Mouse (Mus musculus): ENCODE measurements around the gene Kif22. TPM values are rescaled to one million over a fixed set of nuclear protein-coding genes. Genes with fewer than 3 reads are reported as not detected.

Kif22 gene
- polyA plus RNA-seq, 1 experiment: 19.3 TPM

- no peak for DNase-seq (ENCODE audit: low read depth, low spot score)
- 87% methylated on average over 6 of the region's 6 CpGs for WGBS
These were observed 23.3 kb upstream of the Kif22 start for GRCm38 (mm10) chr7:127065538-127065937.

- no peak for DNase-seq (ENCODE audit: low read depth, low spot score)
- WGBS: 66% methylated on average over 5 of the region's 5 CpGs
These were observed 12.8 kb upstream of the Kif22 start for GRCm38 (mm10) chr7:127055026-127055585.

- WGBS: 40% methylated on average over 1 of the region's 1 CpGs
These were observed 11.0 kb downstream of the Kif22 start for GRCm38 (mm10) chr7:127031244-127031643.

GRCm38 (mm10) chr7:127030172-127030571 lies 12.1 kb downstream of the Kif22 start:
- 91% methylated on average over 1 of the region's 1 CpGs for WGBS
- no peak for DNase-seq (ENCODE audit: low read depth, low spot score)

More at GRCm38 (mm10) chr7:127031244-127031643, 11.0 kb downstream of the Kif22 start:
- DNase-seq (ENCODE audit: low read depth, low spot score): no peak

- DNase-seq (ENCODE audit: low read depth, low spot score): no peak
- WGBS: 39% methylated on average over 8 of the region's 8 CpGs
These were observed 14.4 kb downstream of the Kif22 start for GRCm38 (mm10) chr7:127027885-127028284.

- DNase-seq (ENCODE audit: low read depth, low spot score): peak; percentile 94
- 1% methylated on average over 61 of the region's 63 CpGs for WGBS
These were observed 15.1 kb downstream of the Kif22 start, which contains the start of gene Maz for GRCm38 (mm10) chr7:127026984-127027726. Maz (minus strand) TSS chr7:127027037.

GRCm38 (mm10) chr7:127026616-127026983 lies 15.7 kb downstream of the Kif22 start:
- WGBS: 4% methylated on average over 15 of the region's 48 CpGs

GRCm38 (mm10) chr7:127026161-127026600 lies 16.1 kb downstream of the Kif22 start:
- under 1% methylated on average over 40 of the region's 48 CpGs for WGBS
- DNase-seq (ENCODE audit: low read depth, low spot score): no peak

More at GRCm38 (mm10) chr7:127026616-127026983, 15.7 kb downstream of the Kif22 start:
- no peak for DNase-seq (ENCODE audit: low read depth, low spot score)

- no peak for DNase-seq (ENCODE audit: low read depth, low spot score)
These were observed 16.6 kb downstream of the Kif22 start for GRCm38 (mm10) chr7:127025556-127026160.

GRCm38 (mm10) chr7:127024755-127025555 lies 17.3 kb downstream of the Kif22 start:
- 2% methylated on average over 30 of the region's 30 CpGs for WGBS
- no peak for DNase-seq (ENCODE audit: low read depth, low spot score)

More at GRCm38 (mm10) chr7:127025556-127026160, 16.6 kb downstream of the Kif22 start:
- WGBS: under 1% methylated on average over 59 of the region's 65 CpGs

GRCm38 (mm10) chr7:127023896-127024690 lies 18.2 kb downstream of the Kif22 start:
- WGBS: 39% methylated on average over 19 of the region's 19 CpGs
- DNase-seq (ENCODE audit: low read depth, low spot score): no peak

- DNase-seq (ENCODE audit: low read depth, low spot score): no peak
- 87% methylated on average over 13 of the region's 13 CpGs for WGBS
These were observed 19.0 kb downstream of the Kif22 start for GRCm38 (mm10) chr7:127023272-127023691.

GRCm38 (mm10) chr7:127022528-127023271 lies 19.6 kb downstream of the Kif22 start:
- WGBS: 86% methylated on average over 7 of the region's 7 CpGs
- DNase-seq (ENCODE audit: low read depth, low spot score): no peak

GRCm38 (mm10) chr7:127021563-127022527 lies 20.4 kb downstream of the Kif22 start:
- 47% methylated on average over 5 of the region's 5 CpGs for WGBS

GRCm38 (mm10) chr7:127020901-127021562 lies 21.2 kb downstream of the Kif22 start, which contains the start of the genes Gm42742 and Prrt2:
Gm42742 (minus strand) TSS chr7:127021097.
Prrt2 (minus strand) TSS chr7:127021211.
- WGBS: 3% methylated on average over 37 of the region's 37 CpGs
- no peak for DNase-seq (ENCODE audit: low read depth, low spot score)

More at GRCm38 (mm10) chr7:127021563-127022527, 20.4 kb downstream of the Kif22 start:
- DNase-seq (ENCODE audit: low read depth, low spot score): no peak

- 53% methylated on average over 5 of the region's 5 CpGs for WGBS
- DNase-seq (ENCODE audit: low read depth, low spot score): no peak
These were observed 21.8 kb downstream of the Kif22 start for GRCm38 (mm10) chr7:127020491-127020890.
